ENCODE assay signal across 8 mouse cellular contexts in genomic region chr3:30508930-30509910, GRCm38 (mm10). TPM values are rescaled to one million over a fixed set of nuclear protein-coding genes. Genes with fewer than 3 reads are reported as not detected.
DNase-seq lines count a peak whose midpoint lies in the region; ATAC-seq and TF ChIP-seq lines count a peak whose summit lies in the region.

No protein-coding gene starts in this region.

- peak; percentile 77 to 79 for DNase-seq in heart, adult 2 months
- peak; percentile 31 for DNase-seq in liver, postnatal 0 days
- no peak for DNase-seq in frontal cortex, postnatal 36 days (ENCODE audit: low spot score in 2 of 2)
- DNase-seq in layer of hippocampus, adult 9-11 months, result no peak

- no peak for ATAC-seq in intestine, postnatal 0 days
- ATAC-seq in liver, postnatal 0 days, result 0 out of 2 replicates have a peak, but pooled peaks have one; percentile 3

- H3K27ac ChIP-seq in ES-Bruce4 (ENCODE audit: insufficient read depth, low read length), result no peak overlapping the region
- H3K27ac ChIP-seq in brown adipose tissue, adult 24 weeks (replicated peaks; ENCODE audit: low read depth, low read length), result peak overlapping the region; percentile 77
- peak overlapping the region; percentile 95 for H3K27ac ChIP-seq in heart, adult 2 months
- peak overlapping the region; percentile 62; the same call in 1 of the 2 replicates for H3K27ac ChIP-seq in intestine, postnatal 0 days (ENCODE audit: low read depth, low read length)
- no peak overlapping the region for H3K27ac ChIP-seq in liver, postnatal 0 days (ENCODE audit: low read depth)
- H3K27ac ChIP-seq in olfactory bulb, adult 2 months (ENCODE audit: insufficient read depth, low read depth, low read length), result no peak overlapping the region

- H3K4me2 ChIP-seq in intestine, postnatal 0 days (replicated peaks; ENCODE audit: low read depth), result peak overlapping the region; percentile 88
- peak overlapping the region; percentile 86 for H3K4me2 ChIP-seq in liver, postnatal 0 days (ENCODE audit: low read depth, low read length)

- peak overlapping the region; percentile 88 for H3K9ac ChIP-seq in ES-Bruce4 (ENCODE audit: low read depth, poor library complexity, severe bottlenecking)
- H3K9ac ChIP-seq in heart, adult 2 months (ENCODE audit: low read depth, low read length), result peak overlapping the region; percentile 97
- peak overlapping the region; percentile 50 for H3K9ac ChIP-seq in intestine, postnatal 0 days (ENCODE audit: low read depth, low read length)
- H3K9ac ChIP-seq in liver, postnatal 0 days (replicated peaks), result no peak overlapping the region

- no peaks in the 10 kb centered on the region for H3K4me1 ChIP-seq in ES-Bruce4 (ENCODE audit: control insufficient read depth, insufficient read depth, low read length)
- H3K4me1 ChIP-seq in brown adipose tissue, adult 24 weeks (ENCODE audit: control insufficient read depth, insufficient read depth, insufficient read length, low read length), result 0 out of 2 replicates have a peak, but pooled peaks cover 5% of the 10 kb centered on the region
- peaks cover 8% of the 10 kb centered on the region for H3K4me1 ChIP-seq in heart, adult 2 months (ENCODE audit: control insufficient read depth, insufficient read depth, low read length)
- H3K4me1 ChIP-seq in intestine, postnatal 0 days (replicated peaks; ENCODE audit: control insufficient read depth, insufficient read depth, low read length), result peaks cover 7% of the 10 kb centered on the region; the same call in 1 of the 2 replicates
- peaks cover 8% of the 10 kb centered on the region for H3K4me1 ChIP-seq in liver, postnatal 0 days (ENCODE audit: insufficient read depth)
- peaks cover 15% of the 10 kb centered on the region for H3K4me1 ChIP-seq in olfactory bulb, adult 2 months (ENCODE audit: control insufficient read depth, insufficient read depth, low read length)

- H3K27me3 ChIP-seq in ES-Bruce4 (ENCODE audit: control insufficient read depth, insufficient read depth, low read length, poor library complexity, severe bottlenecking), result peaks cover 51% of the 10 kb centered on the region
- H3K27me3 ChIP-seq in heart, adult 2 months (ENCODE audit: control insufficient read depth, insufficient read depth, low read length), result peaks cover 2% of the 10 kb centered on the region
- H3K27me3 ChIP-seq in intestine, postnatal 0 days (replicated peaks; ENCODE audit: control insufficient read depth, insufficient read depth, low read length), result peaks cover 96% of the 10 kb centered on the region
- H3K27me3 ChIP-seq in liver, postnatal 0 days (ENCODE audit: insufficient read depth, low read length), result peaks cover 95% of the 10 kb centered on the region

- H3K9me3 ChIP-seq in ES-Bruce4 (replicated peaks; ENCODE audit: control insufficient read depth, insufficient read depth, low read length, poor library complexity, severe bottlenecking), result no peaks in the 10 kb centered on the region
- no peaks in the 10 kb centered on the region for H3K9me3 ChIP-seq in intestine, postnatal 0 days (ENCODE audit: control insufficient read depth)
- no peaks in the 10 kb centered on the region for H3K9me3 ChIP-seq in liver, postnatal 0 days (ENCODE audit: low read length)

- H3K79me2 ChIP-seq in heart, adult 2 months (replicated peaks; ENCODE audit: control insufficient read depth, insufficient read depth, low read length), result no peaks in the 10 kb centered on the region

- 2% methylated on average over 40 of the region's 55 CpGs for WGBS in heart, adult 2 months
- WGBS in intestine, postnatal 0 days, result 1% methylated on average over 41 of the region's 55 CpGs
- 2% methylated on average over 34 of the region's 55 CpGs for WGBS in liver, postnatal 0 days (ENCODE audit: insufficient replicate concordance)
- WGBS in olfactory bulb, adult 2 months, result 2% methylated on average over 51 of the region's 55 CpGs

- no peak for TF ChIP-seq EP300 in ES-Bruce4 (IDR thresholded peaks at IDR 0.05; ENCODE audit: insufficient read depth, low read depth, low read length)
- no peak for TF ChIP-seq EP300 in heart, adult 2 months (IDR thresholded peaks at IDR 0.05; ENCODE audit: insufficient read depth, low read depth, low read length)
- TF ChIP-seq EP300 in liver, postnatal 0 days (IDR thresholded peaks at IDR 0.05; ENCODE audit: low read depth), result no peak

- TF ChIP-seq POLR2A in ES-Bruce4 (IDR thresholded peaks at IDR 0.05; ENCODE audit: insufficient read depth, low read length), result no peak
- peak; percentile 27 for TF ChIP-seq POLR2A in heart, adult 2 months (IDR thresholded peaks at IDR 0.05; ENCODE audit: insufficient read depth, low read depth, low read length)
- TF ChIP-seq POLR2A in olfactory bulb, adult 2 months (IDR thresholded peaks at IDR 0.05; ENCODE audit: insufficient read depth, low read depth, low read length), result no peak

- H3K36me3 ChIP-seq in ES-Bruce4 (ENCODE audit: control insufficient read depth, insufficient read depth, low read length, poor library complexity, severe bottlenecking), result no peaks in the 10 kb centered on the region
- no peaks in the 10 kb centered on the region for H3K36me3 ChIP-seq in heart, adult 2 months (ENCODE audit: control insufficient read depth, insufficient read depth, low read length)
- H3K36me3 ChIP-seq in intestine, postnatal 0 days (ENCODE audit: control insufficient read depth, insufficient read depth), result no peaks in the 10 kb centered on the region
- no peaks in the 10 kb centered on the region for H3K36me3 ChIP-seq in liver, postnatal 0 days (replicated peaks; ENCODE audit: insufficient read depth, low read length)

- TF ChIP-seq CTCF in ES-Bruce4 (IDR thresholded peaks at IDR 0.05; ENCODE audit: low read depth, low read length), result no peak
- TF ChIP-seq CTCF in heart, adult 2 months (IDR thresholded peaks at IDR 0.05), result no peak
- TF ChIP-seq CTCF in intestine, postnatal 0 days (IDR thresholded peaks at IDR 0.05; ENCODE audit: low read depth), result peak; percentile 29; the same call in 1 of the 2 replicates
- 0 out of 2 replicates have a peak, but pooled peaks have one; percentile 4 for TF ChIP-seq CTCF in liver, postnatal 0 days (IDR thresholded peaks at IDR 0.05; ENCODE audit: low read depth)
- no peak for TF ChIP-seq CTCF in olfactory bulb, adult 2 months (IDR thresholded peaks at IDR 0.05; ENCODE audit: insufficient read depth, low read depth, low read length)

- H3K4me3 ChIP-seq in ES-Bruce4 (ENCODE audit: low read depth, low read length), result peak overlapping the region; percentile 69
- H3K4me3 ChIP-seq in brown adipose tissue, adult 24 weeks (ENCODE audit: insufficient read depth, low read depth, low read length), result peak overlapping the region; percentile 86
- H3K4me3 ChIP-seq in heart, adult 2 months, result peak overlapping the region; percentile 80
- peak overlapping the region; percentile 59 for H3K4me3 ChIP-seq in intestine, postnatal 0 days (ENCODE audit: low read depth, low read length)
- H3K4me3 ChIP-seq in liver, postnatal 0 days (ENCODE audit: low read depth, low read length), result peak overlapping the region; percentile 55
- peak overlapping the region; percentile 23 for H3K4me3 ChIP-seq in olfactory bulb, adult 2 months (ENCODE audit: insufficient read depth, low read depth, low read length)

- intact Hi-C loops in heart, adult 2 months (cut with DNase I), result loop anchor here (2.0 to 5.0 kb wide), 2 partner anchors 52 to 97 kb away; no protein-coding TSS in a partner anchor

RNA-seq across cellular contexts. Expression of gene Mecom, which starts 38.6 kb away (rescaled TPM):
- 0.14 and 0.24 TPM in 2 replicates for polyA plus RNA-seq in ES-Bruce4 (2011; ENCODE audit: insufficient read depth, insufficient read length, low read depth, missing spikeins)
- polyA plus RNA-seq in brown adipose tissue, adult 24 weeks (2012; ENCODE audit: insufficient read depth, insufficient read length, missing spikeins), result 6.1 and 9.2 TPM in 2 replicates
- 10 to 100 TPM; 12.5 to 18.6 TPM for total RNA-seq in heart, adult 2 months (2021)
- polyA plus RNA-seq in heart, adult 2 months (2012; rRNA removed), result 5.2 and 11.9 TPM in 2 replicates
- polyA plus RNA-seq in intestine, postnatal 0 days (2015; fragmentation: Nextera tagmentation; extraction: Ambion mirVana), result 7.7 and 9.4 TPM in 2 replicates
- 0.85 and 0.89 TPM in 2 replicates for polyA plus RNA-seq in liver, postnatal 0 days (2015; fragmentation: Nextera tagmentation; extraction: Ambion mirVana)
- not detected in 2 replicates for polyA plus RNA-seq in olfactory bulb, adult 2 months (2012; ENCODE audit: insufficient read depth, insufficient read length, low replicate concordance, missing spikeins)

Comparison
In these comparisons a context has a peak if more than half of its experiments do, and no peak if none do; other contexts are left out.
1. H3K27ac ChIP-seq: peak in brown adipose tissue, adult 24 weeks (single experiment), heart, adult 2 months (single experiment) and intestine, postnatal 0 days (single experiment); none in ES-Bruce4 (single experiment), liver, postnatal 0 days (single experiment) and olfactory bulb, adult 2 months (single experiment).
2. H3K4me3 ChIP-seq: peak in every context shown above with its lines; median percentile 86 in brown adipose tissue, adult 24 weeks; 80 in heart, adult 2 months; 69 in ES-Bruce4; 59 in intestine, postnatal 0 days; 55 in liver, postnatal 0 days; 23 in olfactory bulb, adult 2 months.
3. CTCF ChIP-seq: peak in intestine, postnatal 0 days (single experiment) and liver, postnatal 0 days (single experiment); none in ES-Bruce4 (single experiment), heart, adult 2 months (single experiment) and olfactory bulb, adult 2 months (single experiment).
4. DNase-seq: peak in heart, adult 2 months (2 of 2) and liver, postnatal 0 days (single experiment); none in frontal cortex, postnatal 36 days (0 of 2) and layer of hippocampus, adult 9-11 months (single experiment).